In the genomic region with DNA sequence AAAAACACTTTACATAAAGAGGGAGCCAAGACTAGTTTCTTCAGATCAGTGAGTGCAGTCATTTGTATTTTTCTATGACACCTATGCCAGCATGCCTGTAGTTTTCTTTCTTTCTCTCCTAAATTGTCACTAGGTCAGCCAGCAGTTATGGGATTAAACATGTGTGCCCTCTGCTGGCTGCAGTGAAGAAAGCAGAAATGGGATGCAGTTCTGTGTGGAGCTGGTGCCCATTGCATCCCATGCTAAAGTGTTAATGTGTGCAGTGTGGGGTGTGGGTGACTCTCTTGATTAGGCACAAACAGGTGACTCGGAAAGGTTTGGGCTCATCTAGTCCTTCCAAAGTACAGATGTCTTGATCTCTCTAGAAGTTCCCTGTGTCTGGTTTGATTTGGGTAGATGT, we compare ENCODE assay signal across 9 mouse cellular contexts. TPM values are rescaled to one million over a fixed set of nuclear protein-coding genes. Genes with fewer than 3 reads are reported as not detected.
A peak's percentile ranks its signal among the peaks of the same experiment; 100 is the strongest.
DNase-seq lines count a peak whose midpoint lies in the region; ATAC-seq and TF ChIP-seq lines count a peak whose summit lies in the region.
"Had no signal": no experiment of that assay in that cellular context is flagged by ENCODE, and none has a peak within 500 bp of the region (broad histone marks: within the 10 kb centered on the region; RNA-seq: fewer than 3 reads in every experiment).

No protein-coding gene starts in this region.

- no peaks in the 10 kb centered on the region for H3K9me3 ChIP-seq in midbrain, embryonic 11.5 days (ENCODE audit: control insufficient read depth, low read length)
- H3K9me3 ChIP-seq in midbrain, embryonic 13.5 days, result no peaks in the 10 kb centered on the region

- H3K27me3 ChIP-seq in midbrain, embryonic 11.5 days (ENCODE audit: control insufficient read depth, insufficient read depth, low read length), result no peaks in the 10 kb centered on the region
- no peaks in the 10 kb centered on the region for H3K27me3 ChIP-seq in midbrain, embryonic 13.5 days

- H3K27ac ChIP-seq in midbrain, embryonic 11.5 days (ENCODE audit: low read depth, low read length), result no peak overlapping the region
- H3K27ac ChIP-seq in midbrain, embryonic 13.5 days, result no peak overlapping the region
- H3K27ac ChIP-seq in bone marrow macrophage, adult 2 months (ENCODE audit: insufficient read depth, low read depth, low read length), result no peak overlapping the region

- 84% methylated on average over 1 of the region's 1 CpGs for WGBS in midbrain, embryonic 11.5 days
- 76% methylated on average over 1 of the region's 1 CpGs for WGBS in midbrain, embryonic 13.5 days

- TF ChIP-seq POLR2A in bone marrow macrophage, adult 2 months (IDR thresholded peaks at IDR 0.05; ENCODE audit: borderline replicate concordance, low read depth, low read length), result no peak

- no peak overlapping the region for H3K4me3 ChIP-seq in midbrain, embryonic 11.5 days (ENCODE audit: low read depth, low read length)
- H3K4me3 ChIP-seq in midbrain, embryonic 13.5 days (replicated peaks), result no peak overlapping the region
- H3K4me3 ChIP-seq in bone marrow macrophage, adult 2 months (ENCODE audit: insufficient read depth, low read length), result no peak overlapping the region
- H3K4me3 ChIP-seq: myocyte had no signal

- H3K9ac ChIP-seq in midbrain, embryonic 11.5 days (ENCODE audit: low read length), result no peak overlapping the region
- H3K9ac ChIP-seq in midbrain, embryonic 13.5 days (replicated peaks), result no peak overlapping the region

- DNase-seq in cerebellum, adult 9-11 months, result peak; percentile 12
- DNase-seq in cerebellum, adult 11 months, result no peak
- peak; percentile 84 for DNase-seq in midbrain, embryonic 11.5 days (ENCODE audit: low spot score, missing footprints)
- peak; percentile 34 for DNase-seq in kidney, postnatal 14 days
- peak; percentile 30 for DNase-seq in mesoderm, embryonic 11.5 days (ENCODE audit: low read depth, low spot score)
- DNase-seq in natural killer cell, adult 2 months (ENCODE audit: low spot score in 2 of 2), result no peak

- TF ChIP-seq CTCF in bone marrow macrophage, adult 2 months (IDR thresholded peaks at IDR 0.05; ENCODE audit: low read depth, low read length), result 0 out of 2 replicates have a peak, but pooled peaks have one; percentile 21

- no peaks in the 10 kb centered on the region for H3K36me3 ChIP-seq in midbrain, embryonic 11.5 days (ENCODE audit: control insufficient read depth, insufficient read depth, low read length)
- peaks cover 30% of the 10 kb centered on the region for H3K36me3 ChIP-seq in midbrain, embryonic 13.5 days

- no peaks in the 10 kb centered on the region for H3K4me1 ChIP-seq in midbrain, embryonic 11.5 days (ENCODE audit: control insufficient read depth, insufficient read depth, low read length)
- no peaks in the 10 kb centered on the region for H3K4me1 ChIP-seq in midbrain, embryonic 13.5 days (replicated peaks)
- H3K4me1 ChIP-seq in bone marrow macrophage, adult 2 months (ENCODE audit: control insufficient read depth, insufficient read depth, low read length), result no peaks in the 10 kb centered on the region

- no peak for ATAC-seq in midbrain, embryonic 11.5 days (ENCODE audit: low FRiP score)
- no peak for ATAC-seq in midbrain, embryonic 13.5 days

- H3K4me2 ChIP-seq in midbrain, embryonic 11.5 days, result no peak overlapping the region
- H3K4me2 ChIP-seq in midbrain, embryonic 13.5 days (replicated peaks), result no peak overlapping the region

RNA-seq across cellular contexts. Expression of a gene that starts 11.1 kb away (rescaled TPM):
- 1.1 and 1.4 TPM in 2 replicates for polyA plus RNA-seq in midbrain, embryonic 11.5 days (2014; fragmentation: Nextera tagmentation; extraction: Ambion mirVana)
- polyA plus RNA-seq in midbrain, embryonic 13.5 days (2015; fragmentation: Nextera tagmentation; extraction: Ambion mirVana), result 3.6 and 4.0 TPM in 2 replicates
- not detected in 2 replicates for polyA plus RNA-seq in bone marrow macrophage, adult 2 months (2012; ENCODE audit: insufficient read depth, insufficient read length, missing spikeins)
- polyA plus RNA-seq: myocyte had no signal

RNA-seq across cellular contexts. Expression of a gene that starts 37.2 kb away (rescaled TPM):
- 361 and 378 TPM in 2 replicates for polyA plus RNA-seq in midbrain, embryonic 11.5 days (2014; fragmentation: Nextera tagmentation; extraction: Ambion mirVana)
- polyA plus RNA-seq in midbrain, embryonic 13.5 days (2015; fragmentation: Nextera tagmentation; extraction: Ambion mirVana), result 367 and 391 TPM in 2 replicates
- polyA plus RNA-seq in bone marrow macrophage, adult 2 months (2012; ENCODE audit: insufficient read depth, insufficient read length, missing spikeins), result 30.6 and 31.9 TPM in 2 replicates

RNA-seq across cellular contexts. Expression of a gene that starts 37.7 kb away (rescaled TPM):
- 29.8 and 30.4 TPM in 2 replicates for polyA plus RNA-seq in midbrain, embryonic 11.5 days (2014; fragmentation: Nextera tagmentation; extraction: Ambion mirVana)
- polyA plus RNA-seq in midbrain, embryonic 13.5 days (2015; fragmentation: Nextera tagmentation; extraction: Ambion mirVana), result 26.1 and 27.5 TPM in 2 replicates
- polyA plus RNA-seq in bone marrow macrophage, adult 2 months (2012; ENCODE audit: insufficient read depth, insufficient read length, missing spikeins), result 22.0 and 25.9 TPM in 2 replicates

Comparison
In these comparisons a context has a peak if more than half of its experiments do, and no peak if none do; other contexts are left out.
1. DNase-seq: peak in cerebellum, adult 9-11 months (single experiment), midbrain, embryonic 11.5 days (single experiment), kidney, postnatal 14 days (single experiment) and mesoderm, embryonic 11.5 days (single experiment); none in cerebellum, adult 11 months (single experiment) and natural killer cell, adult 2 months (0 of 2).
2. RNA of a gene that starts 37.2 kb away (polyA plus RNA-seq): 361 to 378 TPM in midbrain, embryonic 11.5 days and 367 to 391 TPM in midbrain, embryonic 13.5 days; 30.6 to 31.9 TPM in bone marrow macrophage, adult 2 months; every median in the first group is over 10 times any median in the second.